Mouse (Mus musculus): ENCODE measurements around the gene Gfpt2.

- no peak for TF ChIP-seq ZC3H11A (IDR thresholded peaks at IDR 0.05; ENCODE audit: borderline replicate concordance, low read depth, low read length)
- no peak for TF ChIP-seq HCFC1 (IDR thresholded peaks at IDR 0.05; ENCODE audit: borderline replicate concordance, insufficient read depth, low read length)
- no peak for TF ChIP-seq MAFK (IDR thresholded peaks at IDR 0.05; ENCODE audit: insufficient read depth, low read depth, low read length)
Measured at GRCm38 (mm10) chr11:49829176-49829745, 35.3 kb downstream of the Gfpt2 start.
